Mouse (Mus musculus) small intestine, adult 2 months (tissue): ENCODE data around the gene Tnk1.

Source experiments
- CTCF ChIP-seq: fragments of 200-500 bp; IDR thresholded peaks from 2 replicates; pipeline ENCODE4 v1.5.1; 2012; ENCODE audit warnings: low read depth, mild to moderate bottlenecking, control low read depth, inconsistent platforms, low read length, moderate library complexity, mixed read lengths; ENCODE audit not compliant: insufficient replicate concordance, insufficient read length; ENCODE audit errors: extremely low read depth
- POLR2A ChIP-seq: fragments of 200-500 bp; IDR thresholded peaks from 2 replicates; pipeline ENCODE4 v1.6.1; 2012; ENCODE audit warnings: low read depth, mild to moderate bottlenecking, control low read depth, inconsistent platforms, low read length, moderate library complexity

DNA sequence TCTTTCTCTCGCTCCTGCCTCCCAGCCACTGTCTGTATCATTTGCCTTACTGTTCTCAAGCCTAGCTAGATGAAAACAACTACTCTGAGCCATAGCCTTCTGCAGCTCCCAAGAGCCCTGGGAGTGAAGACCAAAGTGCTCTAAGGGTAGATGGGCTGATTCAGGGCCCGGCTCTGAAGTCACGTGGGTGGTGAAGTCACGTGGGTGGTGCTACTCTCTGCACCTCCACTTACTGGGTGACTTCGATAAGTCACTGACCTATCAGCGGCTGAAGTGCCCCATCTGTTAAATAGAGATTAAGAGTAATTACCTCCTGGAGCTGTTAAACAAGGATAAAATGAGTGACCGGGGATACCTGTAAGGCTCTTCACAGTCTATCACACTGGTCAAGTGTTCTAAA, 4.5 kb downstream of the Tnk1 start:
- no peak for TF ChIP-seq CTCF
- TF ChIP-seq POLR2A: no peak
